Mouse (Mus musculus) olfactory bulb, adult 2 months (tissue): ENCODE measurements around the gene Dgat2.

Experiments used
- CTCF ChIP-seq: fragments of 200-500 bp; IDR thresholded peaks from 2 replicates; pipeline ENCODE4 v1.5.1; 2012; ENCODE audit warnings: low read depth, mild to moderate bottlenecking, low read length, moderate library complexity; ENCODE audit not compliant: insufficient read depth
- POLR2A ChIP-seq: fragments of 200-500 bp; IDR thresholded peaks from 2 replicates; pipeline ENCODE4 v1.6.1; 2012; ENCODE audit warnings: mild to moderate bottlenecking, low read depth, low read length, moderate library complexity; ENCODE audit not compliant: insufficient read depth

- TF ChIP-seq CTCF (no peak), POLR2A (no peak)
These were observed 47.7 kb upstream of the Dgat2 start for GRCm38 (mm10) chr7:99230061-99230747.
